Mouse (Mus musculus): Measurements from ENCODE around the gene Tmem51. TPM values are rescaled to one million over a fixed set of nuclear protein-coding genes. Genes with fewer than 3 reads are reported as not detected.

Gene Tmem51
- total and polyA plus RNA-seq, 3 experiments = not detected

DNA sequence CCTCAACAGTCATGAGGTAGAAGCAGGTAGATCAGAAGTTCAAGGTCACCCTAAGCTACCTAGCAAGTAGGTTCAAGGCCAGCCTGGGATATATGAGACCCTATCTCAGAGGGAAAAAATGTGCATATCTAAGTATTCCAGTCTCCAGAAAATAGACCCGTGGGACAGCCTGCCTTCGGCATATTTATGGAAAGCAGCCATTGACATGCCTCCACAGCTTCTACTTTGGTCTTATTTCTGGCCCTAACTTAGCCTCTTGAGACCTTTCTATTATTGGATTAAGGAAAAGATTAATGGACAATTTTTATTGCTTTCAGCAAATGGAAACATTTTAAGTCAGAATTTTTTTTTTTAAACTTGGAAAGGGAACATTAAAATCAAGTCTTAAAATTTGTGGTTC, 57.1 kb downstream of the Tmem51 start:
- no peak overlapping the region for H3K9ac ChIP-seq (ENCODE audit: control insufficient read depth, low read depth, low read length, poor library complexity, severe bottlenecking)
- no peaks in the 10 kb centered on the region for H3K4me1 ChIP-seq (ENCODE audit: control insufficient read depth in 1 of 2, insufficient read depth in 2 of 2, low read length in 2 of 2)
- no peak for DNase-seq (ENCODE audit: low read depth, low spot score)
- no peaks in the 10 kb centered on the region for H3K79me2 ChIP-seq (ENCODE audit: control insufficient read depth, insufficient read depth, low read length, poor library complexity)
- no peak overlapping the region for H3K27ac ChIP-seq (ENCODE audit: control insufficient read depth, low read depth, low read length)
- no peak overlapping the region for H3K4me3 ChIP-seq (ENCODE audit: control insufficient read depth in 1 of 2, insufficient read depth in 1 of 2, low read depth in 2 of 2, low read length in 2 of 2)
- TF ChIP-seq CHD2 (IDR thresholded peaks at IDR 0.05; ENCODE audit: low read length) = no peak
- no peak for TF ChIP-seq TAL1 (IDR thresholded peaks at IDR 0.05; ENCODE audit: low read length)
- no peak for TF ChIP-seq NELFE (IDR thresholded peaks at IDR 0.05; ENCODE audit: low read depth, low read length)
- no peak for TF ChIP-seq MAFK (IDR thresholded peaks at IDR 0.05; ENCODE audit: borderline replicate concordance, low read depth, low read length)
- no peak for TF ChIP-seq MYB (IDR thresholded peaks at IDR 0.05; ENCODE audit: low read depth, low read length)
- no peak for TF ChIP-seq ZMIZ1 (IDR thresholded peaks at IDR 0.05; ENCODE audit: low read depth, low read length)
- no peak for TF ChIP-seq GATA1 (IDR thresholded peaks at IDR 0.05; ENCODE audit: low read depth, low read length)
- TF ChIP-seq HCFC1 (IDR thresholded peaks at IDR 0.05; ENCODE audit: low read depth, low read length) = no peak
- no peak for TF ChIP-seq ELF1 (IDR thresholded peaks at IDR 0.05; ENCODE audit: low read depth, low read length)
- TF ChIP-seq SMC3 (IDR thresholded peaks at IDR 0.05; ENCODE audit: low read depth, low read length) = no peak
- no peak for TF ChIP-seq TBP (IDR thresholded peaks at IDR 0.05; ENCODE audit: low read depth, low read length)
- TF ChIP-seq MXI1 (IDR thresholded peaks at IDR 0.05; ENCODE audit: low read depth, low read length) = no peak
- no peak for TF ChIP-seq JUND (IDR thresholded peaks at IDR 0.05; ENCODE audit: low read depth, low read length)
- TF ChIP-seq KAT2A (conservative IDR thresholded peaks at IDR 0.05; ENCODE audit: low read depth, low read length) = no peak
- TF ChIP-seq ZC3H11A (IDR thresholded peaks at IDR 0.05; ENCODE audit: low read depth, low read length) = no peak
- TF ChIP-seq POLR2AphosphoS5 (IDR thresholded peaks at IDR 0.05; ENCODE audit: borderline replicate concordance, low read depth, low read length) = no peak
- no peak for TF ChIP-seq ETS1 (IDR thresholded peaks at IDR 0.05; ENCODE audit: low read depth, low read length)
- no peaks in the 10 kb centered on the region for H3K27me3 ChIP-seq (ENCODE audit: control insufficient read depth in 1 of 2, insufficient read depth in 2 of 2, low read length in 2 of 2)
- H3K36me3 ChIP-seq (ENCODE audit: control insufficient read depth in 1 of 2, insufficient read depth in 2 of 2, low read length in 2 of 2) = no peaks in the 10 kb centered on the region
- H3K9me3 ChIP-seq (replicated peaks; ENCODE audit: insufficient read depth, low read length) = no peaks in the 10 kb centered on the region

- Histone ChIP-seq H3K79me2 (ENCODE audit: control insufficient read depth, insufficient read depth, low read length, poor library complexity) (no peaks in the 10 kb centered on the region), H3K4me1 (ENCODE audit: control insufficient read depth in 1 of 2, insufficient read depth in 2 of 2, low read length in 2 of 2) (no peaks in the 10 kb centered on the region), H3K4me3 (ENCODE audit: control insufficient read depth in 1 of 2, insufficient read depth in 1 of 2, low read depth in 2 of 2, low read length in 2 of 2) (no peak overlapping the region), H3K36me3 (ENCODE audit: control insufficient read depth in 1 of 2, insufficient read depth in 2 of 2, low read length in 2 of 2) (no peaks in the 10 kb centered on the region), H3K27ac (ENCODE audit: control insufficient read depth, low read depth, low read length) (no peak overlapping the region), H3K27me3 (ENCODE audit: control insufficient read depth in 1 of 2, insufficient read depth in 2 of 2, low read length in 2 of 2) (no peaks in the 10 kb centered on the region), H3K9ac (ENCODE audit: control insufficient read depth, low read depth, low read length, poor library complexity, severe bottlenecking) (no peak overlapping the region), H3K9me3 (replicated peaks; ENCODE audit: insufficient read depth, low read length) (no peaks in the 10 kb centered on the region)
- TF ChIP-seq MAFK (IDR thresholded peaks at IDR 0.05; ENCODE audit: borderline replicate concordance, low read depth, low read length) (no peak), POLR2A (IDR thresholded peaks at IDR 0.05; ENCODE audit: control insufficient read depth in 1 of 2, insufficient read depth in 1 of 2, low read depth in 1 of 2, low read length in 2 of 2, poor library complexity in 1 of 2) (no peak), MYB (IDR thresholded peaks at IDR 0.05; ENCODE audit: low read depth, low read length) (no peak)
- no peak for DNase-seq (ENCODE audit: low read depth, low spot score)
These were observed 59.6 kb downstream of the Tmem51 start for GRCm38 (mm10) chr4:142024536-142024935.

Measured in MEL (cell line).